Mouse (Mus musculus) small intestine, adult 2 months (tissue): ENCODE measurements around the gene Pcdh15.

Experiments
- CTCF ChIP-seq: fragments of 200-500 bp; IDR thresholded peaks from 2 replicates; pipeline ENCODE4 v1.5.1; 2012; ENCODE audit warnings: low read depth, mild to moderate bottlenecking, control low read depth, inconsistent platforms, low read length, moderate library complexity, mixed read lengths; ENCODE audit not compliant: insufficient replicate concordance, insufficient read length; ENCODE audit errors: extremely low read depth
- POLR2A ChIP-seq: fragments of 200-500 bp; IDR thresholded peaks from 2 replicates; pipeline ENCODE4 v1.6.1; 2012; ENCODE audit warnings: low read depth, mild to moderate bottlenecking, control low read depth, inconsistent platforms, low read length, moderate library complexity

- TF ChIP-seq CTCF (no peak), POLR2A (no peak)
Measured at GRCm38 (mm10) chr10:74008836-74009235, 909.7 kb downstream of the Pcdh15 start.
